Mouse (Mus musculus) liver, embryonic 14.5 days (tissue): ENCODE data around the gene Tsr2. TPM values are rescaled to one million over a fixed set of nuclear protein-coding genes. Genes with fewer than 3 reads are reported as not detected.

ENCODE experiments used
- ATAC-seq: fragments of 200-750 bp; cut with Nextera tagmentation; 2 replicates; pipeline ENCODE4 v1.8.0; 2017; ENCODE audit warnings: moderate number of reproducible peaks, mild to moderate bottlenecking, moderate library complexity; ENCODE audit not compliant: insufficient read depth
- DNase-seq, 3 experiments: peaks; one replicate each; pipeline ENCODE4 v3.0.0-alpha.2; 2012 to 2013; ENCODE audit warnings: low read depth in 3 of 3, low spot score in 3 of 3
- H3K27ac ChIP-seq: fragments of 300-500 bp; sonication (generic); 2 replicates; pipeline ENCODE4 v1.5.1; 2014; ENCODE audit warnings: moderate library complexity, mild to moderate bottlenecking, control low read depth, inconsistent platforms
- H3K27me3 ChIP-seq: fragments of 300-500 bp; sonication (generic); 2 replicates; pipeline ENCODE4 v1.6.1; 2014; ENCODE audit warnings: mild to moderate bottlenecking, low read length, moderate library complexity; ENCODE audit not compliant: control insufficient read depth, insufficient read depth
- H3K36me3 ChIP-seq: fragments of 300-500 bp; sonication (generic); replicated peaks from 2 replicates; pipeline ENCODE4 v1.6.1; 2014; ENCODE audit warnings: low read depth; ENCODE audit not compliant: control insufficient read depth, insufficient read depth
- H3K4me1 ChIP-seq, 2 experiments: fragments of 200-500 bp in 1 of 2; fragments of 300-500 bp in 1 of 2; sonication (generic) in 1 of 2; replicated peaks; 2 replicates each; pipeline ENCODE4 v1.6.1; 2012 to 2014; ENCODE audit warnings: antibody characterized with exemption in 1 of 2, inconsistent platforms in 1 of 2, low read length in 1 of 2; ENCODE audit not compliant: control insufficient read depth in 2 of 2, insufficient read depth in 2 of 2
- H3K4me2 ChIP-seq: fragments of 300-500 bp; sonication (generic); 2 replicates; pipeline ENCODE4 v1.6.1; 2014; ENCODE audit warnings: low read depth, mild to moderate bottlenecking, control low read depth, moderate library complexity
- H3K4me3 ChIP-seq, 2 experiments: fragments of 200-500 bp in 1 of 2; fragments of 300-500 bp in 1 of 2; sonication (generic) in 1 of 2; 2 replicates each; pipeline ENCODE4 v1.5.1; 2012 to 2014; ENCODE audit warnings: low read depth in 2 of 2, low read length in 2 of 2, mild to moderate bottlenecking in 2 of 2, control low read depth in 1 of 2, inconsistent platforms in 1 of 2, moderate library complexity in 1 of 2; ENCODE audit not compliant: insufficient read depth in 1 of 2
- H3K9ac ChIP-seq: fragments of 300-500 bp; sonication (generic); replicated peaks from 2 replicates; pipeline ENCODE4 v1.6.1; 2014; ENCODE audit warnings: mild to moderate bottlenecking, control low read depth, moderate library complexity
- H3K9me3 ChIP-seq: fragments of 300-500 bp; sonication (generic); 2 replicates; pipeline ENCODE4 v1.6.1; 2016; ENCODE audit warnings: low read length, mixed read lengths; ENCODE audit not compliant: control insufficient read depth
- CTCF ChIP-seq: IDR thresholded peaks from 2 replicates; pipeline ENCODE4 v1.5.1; 2016; ENCODE audit warnings: antibody characterized with exemption, low read depth, control low read depth
- EP300 ChIP-seq: IDR thresholded peaks from 2 replicates; pipeline ENCODE4 v1.6.1; 2016; ENCODE audit warnings: antibody characterized with exemption, low read depth
- WGBS: fragments of 180-500 bp; shearing (Covaris S2); extraction: QIAGEN DNeasy Blood & Tissue Kit; methylation state at CpG from one replicate; pipeline ENCODE4 v1.1.7; 2014; ENCODE audit not compliant: insufficient replicate concordance; 5-methylcytosine and 5-hydroxymethylcytosine counted together
- polyA plus RNA-seq, 2 experiments: library from polyadenylated mRNA; depleted of rRNA in 1 of 2; stranded (reverse) in 1 of 2; unstranded in 1 of 2; fragments of >200 nt; fragmentation: Nextera tagmentation in 1 of 2; extraction: Ambion mirVana in 1 of 2; gene quantifications; 2 replicates each; pipeline versions ENCODE4 v1.2.1 to v1.2.3; 2012 to 2014

Tsr2 gene
- polyA plus RNA-seq, 2 experiments = 8.1 to 11.4 TPM

DNA sequence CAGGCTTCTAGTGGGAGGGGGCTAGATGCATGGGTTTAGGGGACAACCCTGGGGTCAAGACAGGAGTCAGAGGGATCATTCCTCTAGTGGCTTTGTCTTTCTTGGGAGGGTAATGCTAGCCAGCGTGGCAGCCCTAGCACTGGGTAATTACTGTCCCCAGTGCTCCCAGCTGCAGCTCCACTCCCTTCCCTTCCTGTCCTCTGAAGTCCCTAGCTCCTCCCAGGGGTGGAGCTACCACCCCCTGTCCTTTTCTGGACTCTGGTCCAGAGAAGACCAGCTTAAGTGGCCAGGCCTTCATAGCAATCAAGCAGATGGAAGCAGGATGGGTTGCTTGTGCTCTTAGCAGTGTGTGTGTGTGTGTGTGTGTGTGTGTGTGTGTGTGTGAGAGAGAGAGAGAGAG lies 40.8 kb downstream of the Tsr2 start:
- H3K9ac ChIP-seq = no peak overlapping the region
- H3K36me3 ChIP-seq = no peaks in the 10 kb centered on the region
- no peaks in the 10 kb centered on the region for H3K4me1 ChIP-seq
- no peak overlapping the region for H3K4me2 ChIP-seq
- no peak for DNase-seq
- 27% methylated on average over 1 of the region's 1 CpGs for WGBS
- H3K4me3 ChIP-seq = no peak overlapping the region
- H3K9me3 ChIP-seq = no peaks in the 10 kb centered on the region
- 0 out of 2 replicates have a peak, but pooled peaks have one; percentile 28 for ATAC-seq
- TF ChIP-seq EP300 (no peak), CTCF (no peak)
- no peaks in the 10 kb centered on the region for H3K27me3 ChIP-seq
- no peak overlapping the region for H3K27ac ChIP-seq

DNA sequence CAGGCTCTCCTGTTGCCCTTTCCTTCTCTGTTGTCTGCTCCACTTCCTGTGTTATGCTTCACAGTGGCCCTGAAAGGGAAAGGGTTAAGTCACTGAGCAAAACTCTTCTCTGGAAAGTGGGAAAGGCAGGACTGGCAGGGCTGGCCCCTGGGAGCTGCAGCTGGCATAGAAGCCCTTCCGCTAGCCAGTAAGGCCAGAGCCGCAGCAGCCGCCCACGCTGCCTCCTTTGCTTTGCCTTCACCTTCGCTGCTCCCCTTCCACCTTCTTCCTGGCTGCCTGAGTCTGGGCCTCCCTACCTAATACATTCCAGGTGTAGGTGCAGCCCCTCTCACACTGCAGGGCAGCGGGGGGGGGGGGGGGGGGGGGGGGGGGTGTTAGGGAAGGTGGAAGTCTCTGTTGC lies 41.9 kb downstream of the Tsr2 start:
- WGBS = 78% methylated on average over 3 of the region's 6 CpGs
- DNase-seq = no peak

DNA sequence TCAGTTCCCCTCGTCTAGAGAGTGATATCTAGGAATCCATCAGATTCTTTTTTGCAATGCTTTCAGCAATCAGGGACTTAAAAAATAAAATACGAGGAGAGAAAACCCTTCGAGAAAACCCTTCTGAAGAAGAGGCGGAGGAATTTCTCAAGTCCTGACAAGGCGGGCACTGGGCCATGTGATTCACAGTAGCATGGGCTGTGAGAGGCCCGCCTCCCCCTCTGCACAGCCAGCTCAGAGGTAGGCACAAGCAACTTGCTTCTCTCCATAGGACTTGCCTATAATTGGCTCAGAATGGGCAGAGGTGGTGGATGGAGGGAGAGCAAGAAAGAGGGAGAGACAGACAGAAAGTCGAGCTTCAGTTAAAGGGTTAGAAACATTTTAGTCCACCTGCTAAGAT lies 46.0 kb downstream of the Tsr2 start:
- Histone ChIP-seq H3K27ac (no peak overlapping the region), H3K4me1 (no peaks in the 10 kb centered on the region), H3K27me3 (peaks cover 22% of the 10 kb centered on the region), H3K9ac (no peak overlapping the region), H3K4me3 (no peak overlapping the region), H3K36me3 (no peaks in the 10 kb centered on the region), H3K9me3 (no peaks in the 10 kb centered on the region), H3K4me2 (no peak overlapping the region)
- 63% methylated on average over 7 of the region's 7 CpGs for WGBS
- TF ChIP-seq EP300 (no peak), CTCF (no peak)
- ATAC-seq (no peak), DNase-seq (no peak)

More for the DNA sequence above, 41.9 kb downstream of the Tsr2 start:
- Histone ChIP-seq H3K4me3 (no peak overlapping the region), H3K27me3 (no peaks in the 10 kb centered on the region), H3K4me2 (no peak overlapping the region), H3K27ac (no peak overlapping the region), H3K36me3 (no peaks in the 10 kb centered on the region), H3K9ac (no peak overlapping the region), H3K9me3 (no peaks in the 10 kb centered on the region), H3K4me1 (no peaks in the 10 kb centered on the region)
- TF ChIP-seq EP300 = no peak
- no peak for TF ChIP-seq CTCF
- no peak for ATAC-seq

DNA sequence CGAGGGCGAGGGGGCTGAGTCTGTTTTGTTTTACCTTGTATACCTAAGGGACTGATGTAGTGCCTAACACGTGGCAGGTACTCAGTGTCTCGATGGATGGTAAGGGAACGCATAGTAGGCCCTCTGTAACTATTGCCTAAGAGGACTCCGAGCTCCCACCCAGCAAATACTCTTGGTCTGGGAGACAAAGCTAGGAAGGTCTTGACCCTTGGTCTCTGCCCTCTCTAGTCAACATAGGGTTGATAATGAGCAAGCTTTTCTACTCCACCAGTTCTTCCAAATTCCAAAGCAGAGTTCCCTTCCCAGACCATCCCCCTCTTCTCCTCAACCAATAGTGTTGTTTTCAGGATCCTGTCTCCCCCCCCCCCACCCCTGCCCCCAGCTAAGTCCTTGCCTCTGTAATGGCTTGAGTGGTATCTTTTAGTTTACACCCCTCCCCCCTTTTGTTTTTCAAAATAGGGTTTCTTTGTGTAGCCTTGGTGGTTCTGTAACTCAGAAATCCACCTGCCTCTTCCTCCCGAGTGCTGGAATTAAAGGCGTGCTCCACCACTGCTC lies 46.6 kb downstream of the Tsr2 start:
- Histone ChIP-seq H3K4me1 (no peaks in the 10 kb centered on the region), H3K27me3 (peaks cover 22% of the 10 kb centered on the region), H3K9me3 (no peaks in the 10 kb centered on the region), H3K36me3 (no peaks in the 10 kb centered on the region), H3K4me3 (no peak overlapping the region), H3K27ac (no peak overlapping the region), H3K9ac (no peak overlapping the region), H3K4me2 (no peak overlapping the region)
- TF ChIP-seq EP300 = no peak
- TF ChIP-seq CTCF = no peak
- ATAC-seq (peak; percentile 37), DNase-seq (no peak)
- WGBS = 48% methylated on average over 8 of the region's 8 CpGs

DNA sequence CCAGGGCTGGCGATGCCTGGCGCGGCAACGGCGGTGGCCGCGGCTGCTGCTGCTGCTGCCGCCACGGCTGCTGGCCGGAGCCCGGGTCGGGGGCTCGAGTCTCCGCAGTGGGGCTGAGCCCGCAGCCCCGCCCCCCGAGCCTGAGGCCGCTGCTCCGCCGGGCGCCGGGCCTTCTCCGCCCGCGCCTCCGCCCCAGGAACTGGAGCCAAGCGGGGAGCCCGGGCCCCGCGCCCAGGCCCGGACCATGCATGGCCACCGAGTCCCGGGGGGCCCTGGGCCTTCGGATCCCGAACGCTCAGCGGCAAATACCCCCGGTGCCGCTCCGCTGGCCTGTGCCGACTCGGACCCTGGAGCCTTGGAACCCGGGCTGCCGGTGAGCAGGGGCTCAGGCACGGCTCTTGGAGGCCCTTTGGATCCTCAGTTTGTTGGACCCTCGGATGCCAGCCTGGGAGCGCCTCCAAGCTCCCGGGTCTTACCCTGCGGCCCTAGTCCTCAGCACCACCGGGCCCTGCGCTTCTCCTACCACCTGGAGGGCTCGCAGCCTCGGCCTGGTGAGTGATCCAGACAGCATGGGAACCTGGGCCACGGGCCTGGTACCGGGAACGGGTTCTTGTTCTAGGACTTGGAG lies 48.8 kb downstream of the Tsr2 start:
- DNase-seq = no peak
- H3K4me1 ChIP-seq = no peaks in the 10 kb centered on the region
- peak overlapping the region; percentile 51 to 52 for H3K4me3 ChIP-seq
- H3K27me3 ChIP-seq = peaks cover 22% of the 10 kb centered on the region
- H3K9me3 ChIP-seq = no peaks in the 10 kb centered on the region
- no peaks in the 10 kb centered on the region for H3K36me3 ChIP-seq
- no peak overlapping the region for H3K27ac ChIP-seq
- H3K9ac ChIP-seq = peak overlapping the region; percentile 18; the same call in 1 of the 2 replicates
- ATAC-seq = 0 out of 2 replicates have a peak, but pooled peaks have one; percentile 16
- WGBS = 16% methylated on average over 55 of the region's 56 CpGs
- H3K4me2 ChIP-seq = peak overlapping the region; percentile 50
- TF ChIP-seq EP300 = no peak
- no peak for TF ChIP-seq CTCF
